Mouse (Mus musculus): ENCODE results near the gene Gm20741.

DNA sequence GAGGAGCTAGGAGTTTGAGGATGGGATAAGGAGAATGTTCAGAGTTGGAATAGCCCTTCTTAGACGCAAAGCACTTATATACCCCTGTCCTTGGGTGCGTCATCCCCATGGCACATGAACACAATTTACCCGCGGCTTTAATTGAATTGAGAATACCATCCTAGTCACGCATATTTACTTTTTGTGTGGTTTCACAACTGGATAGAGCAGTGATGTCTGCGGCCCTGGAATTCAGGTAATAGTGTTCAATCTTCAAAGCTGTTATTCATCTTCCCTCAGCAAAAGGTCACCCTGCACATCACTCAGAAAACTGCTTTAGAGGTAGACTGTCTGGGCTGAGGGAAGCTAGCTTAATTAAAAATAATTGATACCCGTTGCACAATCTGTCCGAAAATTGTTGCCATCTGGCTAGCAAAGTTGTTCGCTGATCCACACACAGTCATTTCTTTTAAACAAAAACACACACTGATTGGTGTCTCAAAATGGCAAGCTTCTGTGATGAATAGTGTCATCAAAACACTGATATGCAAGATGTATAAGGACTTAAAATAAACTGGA is 14.2 kb upstream of the Gm20741 start, which contains the start of gene Krtap14:
- TF ChIP-seq CTCF (IDR thresholded peaks at IDR 0.05; ENCODE audit: extremely low read depth, insufficient read depth, insufficient read length, insufficient replicate concordance) (no peak), POLR2A (IDR thresholded peaks at IDR 0.05; ENCODE audit: low read depth, low read length) (no peak)

Data from spleen, adult 2 months (tissue).